In the genomic region with DNA sequence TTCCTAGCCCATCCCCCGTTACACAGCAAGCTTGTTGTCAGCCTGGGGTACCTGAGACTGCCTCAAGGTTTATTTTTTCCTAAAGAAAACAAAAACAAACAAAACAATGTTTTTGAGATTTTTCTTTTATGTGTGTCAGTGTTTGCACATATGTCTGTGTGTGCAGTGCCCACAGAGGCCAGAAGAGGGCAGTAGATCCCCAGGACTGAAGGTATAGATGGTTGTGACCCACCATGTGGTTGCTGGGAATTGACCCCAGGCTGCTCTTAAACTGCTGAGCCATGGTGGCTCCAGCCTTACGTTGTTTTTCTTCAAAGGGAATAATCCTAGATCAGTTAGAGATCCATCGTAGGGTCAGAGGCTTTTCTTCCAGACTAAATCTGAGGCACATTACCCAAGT, we compare ENCODE assay signal across 15 mouse cellular contexts. TPM values are rescaled to one million over a fixed set of nuclear protein-coding genes. Genes with fewer than 3 reads are reported as not detected.
DNase-seq lines count a peak whose midpoint lies in the region; ATAC-seq and TF ChIP-seq lines count a peak whose summit lies in the region.
"Had no signal": no experiment of that assay in that cellular context is flagged by ENCODE, and none has a peak within 500 bp of the region (broad histone marks: within the 10 kb centered on the region; RNA-seq: fewer than 3 reads in every experiment).

No protein-coding gene starts in this region.

- H3K9me3 ChIP-seq in liver, embryonic 11.5 days (ENCODE audit: control insufficient read depth, low read length) = no peaks in the 10 kb centered on the region
- H3K9me3 ChIP-seq: forebrain, embryonic 15.5 days; hindbrain, embryonic 15.5 days; liver, embryonic 13.5 days had no signal

- no peak for TF ChIP-seq POLR2A in liver, adult 2 months (IDR thresholded peaks at IDR 0.05; ENCODE audit: extremely low read depth, insufficient read depth, low read length)
- TF ChIP-seq POLR2A in bone marrow, adult 2 months (IDR thresholded peaks at IDR 0.05; ENCODE audit: borderline replicate concordance, control insufficient read depth, low read depth, low read length) = no peak

- no peak for ATAC-seq in liver, embryonic 11.5 days (replicated peaks; ENCODE audit: low FRiP score)
- ATAC-seq in megakaryocyte, adult 5-6 weeks (ENCODE audit: poor library complexity, severe bottlenecking) = no peak
- ATAC-seq: forebrain, embryonic 15.5 days had no signal

- no peaks in the 10 kb centered on the region for H3K27me3 ChIP-seq in liver, adult 2 months (ENCODE audit: control insufficient read depth, insufficient read depth, low read length)
- peaks cover 13% of the 10 kb centered on the region for H3K27me3 ChIP-seq in liver, embryonic 11.5 days (replicated peaks; ENCODE audit: control insufficient read depth, insufficient read depth, low read length)

- H3K79me2 ChIP-seq in liver, adult 2 months (ENCODE audit: control insufficient read depth, insufficient read depth, low read length) = no peaks in the 10 kb centered on the region

- no peak overlapping the region for H3K4me3 ChIP-seq in gastrocnemius, adult 2 months
- H3K4me3 ChIP-seq in liver, adult 2 months (ENCODE audit: insufficient read depth, low read depth, low read length) = no peak overlapping the region
- no peak overlapping the region for H3K4me3 ChIP-seq in liver, embryonic 11.5 days (ENCODE audit: low read depth, low read length)
- no peak overlapping the region for H3K4me3 ChIP-seq in bone marrow, adult 2 months (replicated peaks; ENCODE audit: control insufficient read depth, low read depth, low read length)
- H3K4me3 ChIP-seq: forebrain, embryonic 15.5 days; hindbrain, embryonic 15.5 days; liver, embryonic 13.5 days; megakaryocyte, embryonic 14.5 days had no signal

- no peak overlapping the region for H3K9ac ChIP-seq in liver, adult 2 months (ENCODE audit: low read depth, low read length)
- no peak overlapping the region for H3K9ac ChIP-seq in liver, embryonic 11.5 days (ENCODE audit: low read depth, low read length)
- H3K9ac ChIP-seq: forebrain, embryonic 15.5 days; hindbrain, embryonic 15.5 days; liver, embryonic 13.5 days had no signal

- H3K4me1 ChIP-seq in liver, adult 2 months (ENCODE audit: control insufficient read depth, insufficient read depth, low read length) = peaks cover 13% of the 10 kb centered on the region; the same call in 1 of the 2 replicates
- peaks cover 10% of the 10 kb centered on the region for H3K4me1 ChIP-seq in liver, embryonic 11.5 days (replicated peaks; ENCODE audit: control insufficient read depth, insufficient read depth, low read length)
- H3K4me1 ChIP-seq in bone marrow, adult 2 months (ENCODE audit: control insufficient read depth, insufficient read depth, low read length) = peaks cover 1% of the 10 kb centered on the region; the same call in 1 of the 2 replicates

- H3K27ac ChIP-seq in gastrocnemius, adult 2 months = no peak overlapping the region
- H3K27ac ChIP-seq in liver, adult 2 months (replicated peaks; ENCODE audit: insufficient read depth, low read depth, low read length) = no peak overlapping the region
- no peak overlapping the region for H3K27ac ChIP-seq in liver, embryonic 11.5 days (ENCODE audit: low read depth, low read length)
- no peak overlapping the region for H3K27ac ChIP-seq in bone marrow, adult 2 months (ENCODE audit: control insufficient read depth, insufficient read depth, low read depth, low read length, poor library complexity)
- H3K27ac ChIP-seq: forebrain, embryonic 15.5 days; hindbrain, embryonic 15.5 days; liver, embryonic 13.5 days had no signal

- no peaks in the 10 kb centered on the region; the same call in 1 of the 2 replicates for H3K36me3 ChIP-seq in liver, adult 2 months (ENCODE audit: control insufficient read depth, insufficient read depth, low read length)
- H3K36me3 ChIP-seq in liver, embryonic 11.5 days (ENCODE audit: control insufficient read depth, insufficient read depth, low read length) = peaks cover 3% of the 10 kb centered on the region; the same call in 1 of the 2 replicates

- DNase-seq in gastrocnemius, adult 2 months = no peak
- no peak for DNase-seq in gastrocnemius, postnatal 14 days
- no peak for DNase-seq in liver, adult 2 months (ENCODE audit: extremely low read depth, low read depth, low spot score)
- no peak for DNase-seq in liver, embryonic 11.5 days (ENCODE audit: low spot score)
- peak; percentile 26 for DNase-seq in A20 (ENCODE audit: low read depth, low spot score)
- DNase-seq in spleen, postnatal 4 days (ENCODE audit: low spot score in 2 of 2) = no peak
- DNase-seq: cerebellum, adult 2 months; gastrocnemius, postnatal 25 days; kidney, postnatal 36 days; liver, embryonic 13.5 days had no signal

- TF ChIP-seq CTCF in gastrocnemius, adult 2 months (IDR thresholded peaks at IDR 0.05) = peak; percentile 38; the same call in 1 of the 2 replicates
- peak; percentile 54; the same call in 1 of the 2 replicates for TF ChIP-seq CTCF in liver, adult 2 months (IDR thresholded peaks at IDR 0.05; ENCODE audit: low read depth, low read length)
- TF ChIP-seq CTCF in bone marrow, adult 2 months (IDR thresholded peaks at IDR 0.05; ENCODE audit: control insufficient read depth, insufficient read depth, low read length) = peak; percentile 46; the same call in 1 of the 2 replicates

- intact Hi-C loops in gastrocnemius, adult 2 months (cut with DNase I) = no loop called here
- intact Hi-C loops in gastrocnemius, postnatal 14 days (cut with DNase I; ENCODE audit: low total_unique reads) = no loop called here

- no peak overlapping the region for H3K4me2 ChIP-seq in liver, embryonic 11.5 days
- H3K4me2 ChIP-seq: forebrain, embryonic 15.5 days; hindbrain, embryonic 15.5 days; liver, embryonic 13.5 days had no signal

- WGBS in liver, adult 2 months = 98% methylated on average over 3 of the region's 3 CpGs
- whole genome bisulfite sequencing in liver, embryonic 11.5 days = 92% methylated on average over 3 of the region's 3 CpGs
- 94% methylated on average over 3 of the region's 3 CpGs for WGBS in bone marrow, adult 2 months

RNA-seq across cellular contexts. Expression of a gene that starts 13.7 kb away (rescaled TPM):
- 1 to 10 TPM; 1.2 to 4.0 TPM for total RNA-seq in gastrocnemius, adult 2 months (2021)
- 1 to 10 TPM; 4.5 to 5.5 TPM for total RNA-seq in gastrocnemius, postnatal 14 days (2021)
- total RNA-seq in liver, adult 2 months (2014; rRNA removed) = 1.7 and 2.4 TPM in 2 replicates
- 5.7 and 9.0 TPM in 2 replicates for polyA plus RNA-seq in liver, adult 2 months (2012; rRNA removed)
- polyA plus RNA-seq in liver, embryonic 11.5 days (2014; fragmentation: Nextera tagmentation; extraction: Ambion mirVana) = 0.78 and 1.2 TPM in 2 replicates
- polyA plus RNA-seq in bone marrow, adult 2 months (2011; ENCODE audit: insufficient read depth, insufficient read length, low replicate concordance, missing spikeins) = not detected in 2 replicates
- total RNA-seq in megakaryocyte, adult 5-6 weeks (2015) = not detected in 2 replicates
- not detected in 2 replicates for total RNA-seq in megakaryocyte, adult 5-6 weeks (2017)

RNA-seq across cellular contexts. Expression of a gene that starts 34.5 kb away (rescaled TPM):
- total RNA-seq in gastrocnemius, adult 2 months (2021) = 10 to 100 TPM; 32.0 to 33.8 TPM
- 10 to 100 TPM; 29.6 to 41.4 TPM for total RNA-seq in gastrocnemius, postnatal 14 days (2021)
- 14.8 and 15.9 TPM in 2 replicates for total RNA-seq in liver, adult 2 months (2014; rRNA removed)
- polyA plus RNA-seq in liver, adult 2 months (2012; rRNA removed) = 17.2 and 19.0 TPM in 2 replicates
- polyA plus RNA-seq in liver, embryonic 11.5 days (2014; fragmentation: Nextera tagmentation; extraction: Ambion mirVana) = 113 and 118 TPM in 2 replicates
- polyA plus RNA-seq in bone marrow, adult 2 months (2011; ENCODE audit: insufficient read depth, insufficient read length, low replicate concordance, missing spikeins) = 66.4 and 72.5 TPM in 2 replicates
- total RNA-seq in megakaryocyte, adult 5-6 weeks (2015) = 39.0 and 39.7 TPM in 2 replicates
- 44.5 and 61.2 TPM in 2 replicates for total RNA-seq in megakaryocyte, adult 5-6 weeks (2017)
